In the genomic region with DNA sequence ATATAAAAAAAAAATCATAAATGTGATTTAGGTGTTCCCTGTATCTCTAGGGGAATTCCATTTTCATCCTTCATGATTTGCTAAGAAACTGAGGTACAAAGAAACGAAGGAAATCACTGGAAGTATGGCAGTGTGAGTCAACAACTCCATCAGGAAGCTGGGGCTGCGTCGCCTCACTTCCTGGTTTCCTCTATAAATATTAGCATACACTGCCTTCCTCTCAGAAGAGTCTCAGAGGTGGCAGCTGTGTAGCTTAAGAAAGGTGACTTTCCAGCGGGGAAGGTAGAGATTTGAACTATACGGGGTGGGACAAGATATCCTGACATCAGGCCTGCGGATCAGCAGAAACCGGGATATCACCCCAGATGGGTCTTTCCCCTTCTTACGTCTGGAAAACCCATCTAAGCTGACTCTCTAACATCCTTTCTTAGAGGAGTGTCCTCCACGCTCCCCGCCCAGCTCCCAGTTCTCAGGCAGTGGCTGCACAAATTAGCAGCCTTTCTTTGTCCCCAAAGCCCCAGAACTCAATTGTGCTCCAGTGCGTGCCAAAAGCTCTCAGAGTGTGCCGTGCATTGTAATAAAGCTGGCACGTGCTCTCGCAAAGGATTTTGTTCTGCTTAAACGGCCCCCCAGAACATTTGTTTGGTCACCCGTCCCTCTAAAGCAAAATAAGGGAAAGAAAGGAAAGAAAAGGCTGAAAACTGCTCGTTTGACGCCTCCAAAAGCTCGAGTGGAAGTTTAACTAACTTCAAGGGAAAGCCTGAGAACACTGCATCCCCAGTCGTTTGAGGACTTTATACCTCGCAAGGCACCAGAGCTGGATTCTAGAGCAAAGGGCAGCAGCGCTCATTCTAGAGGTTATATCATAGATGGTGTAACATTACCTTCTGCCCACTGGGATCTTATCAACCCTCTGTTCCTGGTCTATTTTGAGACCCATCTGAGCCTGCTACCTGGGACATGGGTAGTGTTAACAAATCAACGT, we compare ENCODE assay signal across 8 mouse cellular contexts. TPM values are rescaled to one million over a fixed set of nuclear protein-coding genes. Genes with fewer than 3 reads are reported as not detected.
DNase-seq lines count a peak whose midpoint lies in the region; ATAC-seq lines count a peak whose summit lies in the region.

No protein-coding gene starts in this region.

- H3K27ac ChIP-seq in intestine, embryonic 16.5 days (ENCODE audit: low read length) = peak overlapping the region; percentile 73
- H3K27ac ChIP-seq in liver, embryonic 15.5 days (replicated peaks) = peak overlapping the region; percentile 34; the same call in 1 of the 2 replicates

- H3K4me2 ChIP-seq in intestine, embryonic 16.5 days (ENCODE audit: low read depth, low read length) = 0 out of 2 replicates have a peak overlapping the region, but pooled peaks have one; percentile 9
- H3K4me2 ChIP-seq in liver, embryonic 15.5 days = 0 out of 2 replicates have a peak overlapping the region, but pooled peaks have one; percentile 14

- H3K27me3 ChIP-seq in intestine, embryonic 16.5 days (replicated peaks; ENCODE audit: control insufficient read depth, insufficient read depth, low read length) = no peaks in the 10 kb centered on the region
- H3K27me3 ChIP-seq in liver, embryonic 15.5 days = no peaks in the 10 kb centered on the region

- no peak overlapping the region for H3K4me3 ChIP-seq in intestine, embryonic 16.5 days (ENCODE audit: low read length)
- no peak overlapping the region for H3K4me3 ChIP-seq in liver, embryonic 15.5 days (replicated peaks)

- peak; percentile 84 for ATAC-seq in intestine, embryonic 16.5 days
- ATAC-seq in liver, embryonic 15.5 days (ENCODE audit: insufficient read depth) = no peak

- peak; percentile 10 for DNase-seq in right cerebral cortex, postnatal 14 days
- DNase-seq in right cerebral cortex, adult 18-20 months = no peak
- DNase-seq in heart, adult 18-20 months = peak; percentile 75 to 76
- peak; percentile 80 for DNase-seq in retina, postnatal 1 day
- DNase-seq in ovary, postnatal 36 days (ENCODE audit: low spot score) = no peak
- DNase-seq in spleen, adult 18-20 months = no peak

- peaks cover 3% of the 10 kb centered on the region; the same call in 1 of the 2 replicates for H3K4me1 ChIP-seq in intestine, embryonic 16.5 days (ENCODE audit: control insufficient read depth, insufficient read depth, low read length)
- peaks cover 46% of the 10 kb centered on the region for H3K4me1 ChIP-seq in liver, embryonic 15.5 days (replicated peaks)

- H3K9me3 ChIP-seq in intestine, embryonic 16.5 days (ENCODE audit: control insufficient read depth, low read length) = no peaks in the 10 kb centered on the region
- no peaks in the 10 kb centered on the region for H3K9me3 ChIP-seq in liver, embryonic 15.5 days (replicated peaks)

- 0 out of 2 replicates have a peak overlapping the region, but pooled peaks have one; percentile 3 for H3K9ac ChIP-seq in intestine, embryonic 16.5 days (ENCODE audit: low read depth, low read length)
- H3K9ac ChIP-seq in liver, embryonic 15.5 days = no peak overlapping the region

- 37% methylated on average over 23 of the region's 23 CpGs for WGBS in intestine, embryonic 16.5 days
- WGBS in liver, embryonic 15.5 days (ENCODE audit: insufficient replicate concordance) = 36% methylated on average over 23 of the region's 23 CpGs

- H3K36me3 ChIP-seq in intestine, embryonic 16.5 days (ENCODE audit: control insufficient read depth, insufficient read depth, low read length) = no peaks in the 10 kb centered on the region
- no peaks in the 10 kb centered on the region for H3K36me3 ChIP-seq in liver, embryonic 15.5 days (replicated peaks)

RNA-seq across cellular contexts. Expression of gene Rreb1, which starts 17.0 kb away (rescaled TPM):
- total RNA-seq in heart, adult 18-20 months (2021) = 10 to 100 TPM; 34.0 to 34.4 TPM
- 13.7 and 14.8 TPM in 2 replicates for polyA plus RNA-seq in intestine, embryonic 16.5 days (2015; fragmentation: Nextera tagmentation; extraction: Ambion mirVana)
- 5.0 and 5.4 TPM in 2 replicates for polyA plus RNA-seq in liver, embryonic 15.5 days (2015; fragmentation: Nextera tagmentation; extraction: Ambion mirVana)

Comparison
In these comparisons a context has a peak if more than half of its experiments do, and no peak if none do; other contexts are left out.
1. DNase-seq: peak in right cerebral cortex, postnatal 14 days (single experiment), heart, adult 18-20 months (2 of 2) and retina, postnatal 1 day (single experiment); none in right cerebral cortex, adult 18-20 months (single experiment), ovary, postnatal 36 days (single experiment) and spleen, adult 18-20 months (0 of 2).